Mouse (Mus musculus) cerebellum, postnatal 14 days (tissue): Measurements from ENCODE around the gene Tnni1.

Experiments
- DNase-seq, 2 experiments: peaks; one replicate each; pipeline ENCODE4 v3.0.0; 2021; ENCODE audit warnings: mixed read lengths in 2 of 2

Tnni1 gene

DNA sequence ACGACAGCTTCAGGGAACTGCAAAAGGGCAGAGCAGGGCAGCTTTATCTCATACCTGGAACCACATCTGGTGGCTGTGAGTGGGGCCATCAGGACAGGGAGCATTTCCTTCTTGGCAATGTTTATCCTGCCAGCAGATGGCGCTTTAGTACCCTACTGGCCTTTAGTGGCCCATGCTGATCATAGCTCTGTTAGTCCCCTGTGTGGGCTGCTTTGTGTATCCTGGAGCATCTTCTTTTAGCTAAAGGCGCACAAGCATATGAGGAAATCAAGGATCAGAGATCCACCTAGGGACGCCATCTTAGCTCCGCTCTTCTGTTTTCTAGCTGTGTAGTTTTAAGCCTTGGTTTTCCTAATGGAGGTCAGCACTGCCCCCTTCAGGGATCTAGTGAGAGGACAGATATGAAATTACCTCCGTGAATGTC lies 67.9 kb downstream of the Tnni1 start:
- peak; percentile 15 to 60 for DNase-seq

DNA sequence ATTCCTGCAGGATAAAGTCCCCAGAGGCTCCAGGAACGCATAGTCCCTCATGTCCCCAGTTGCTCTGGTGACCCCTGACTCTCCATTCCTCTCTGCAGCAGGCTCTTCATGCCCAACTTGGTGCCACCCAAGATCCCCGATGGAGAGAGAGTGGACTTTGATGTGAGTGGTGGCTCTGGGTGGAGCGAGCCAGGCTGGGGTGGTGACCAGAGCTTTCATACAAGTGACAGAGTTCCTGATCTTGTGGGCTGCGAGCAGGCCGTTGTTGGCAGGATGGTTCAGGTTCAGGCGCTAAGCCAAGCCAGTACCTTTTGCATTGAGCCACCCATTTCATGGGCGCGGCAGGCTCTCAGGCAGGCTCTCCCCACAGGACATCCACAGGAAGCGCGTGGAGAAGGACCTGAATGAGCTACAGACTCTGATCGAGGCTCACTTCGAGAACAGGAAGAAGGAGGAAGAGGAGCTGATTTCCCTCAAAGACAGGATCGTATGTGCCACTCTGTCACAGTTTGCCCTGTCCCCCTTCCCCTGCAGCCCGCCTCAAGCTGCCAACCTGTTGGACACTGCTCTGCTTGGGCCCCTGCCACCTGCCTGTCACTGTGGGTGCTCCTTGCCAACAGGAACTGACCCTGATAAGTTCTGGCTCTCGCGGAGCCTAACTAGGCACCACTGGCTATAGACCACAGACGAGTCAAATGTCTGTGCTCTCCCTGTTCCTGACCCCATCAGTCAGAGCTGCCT lies 68.5 kb downstream of the Tnni1 start:
- DNase-seq: peak; percentile 10 to 37

DNA sequence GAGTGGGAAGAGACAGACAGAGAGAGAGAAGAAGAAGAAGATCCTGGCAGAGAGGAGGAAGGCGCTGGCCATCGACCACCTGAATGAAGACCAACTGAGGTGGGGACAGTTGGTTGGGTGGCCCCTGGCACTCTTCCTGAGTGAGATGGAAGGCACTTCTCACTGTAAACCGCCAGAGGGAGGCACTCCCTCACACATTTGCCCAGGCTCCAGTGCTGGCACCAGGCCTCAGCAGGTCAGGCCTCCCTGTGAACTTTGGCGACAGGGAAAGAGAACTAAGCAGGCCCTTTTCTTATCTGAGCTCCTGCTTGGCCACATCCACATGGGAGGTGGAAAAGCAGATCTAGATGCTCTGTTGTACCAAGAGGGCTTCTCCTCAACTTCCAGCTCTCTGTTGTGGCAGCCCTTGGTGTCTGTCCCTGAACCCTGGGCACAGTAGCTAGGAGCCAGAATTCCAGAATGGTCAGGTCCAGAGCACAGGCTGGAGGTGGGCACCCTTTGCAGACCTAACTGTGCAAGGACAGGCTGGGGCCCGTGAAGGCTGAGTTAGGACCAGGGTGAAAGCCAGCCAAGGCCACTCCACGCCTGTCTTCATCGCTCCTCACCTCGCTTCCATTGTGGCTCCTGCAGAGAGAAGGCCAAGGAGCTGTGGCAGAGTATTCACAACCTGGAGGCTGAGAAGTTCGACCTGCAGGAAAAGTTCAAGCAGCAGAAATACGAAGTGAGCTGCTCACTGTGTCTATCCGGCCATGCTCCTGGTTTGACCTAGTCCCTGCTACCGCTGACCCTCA lies 71.7 kb downstream of the Tnni1 start:
- peak; percentile 30 to 54 for DNase-seq

DNA sequence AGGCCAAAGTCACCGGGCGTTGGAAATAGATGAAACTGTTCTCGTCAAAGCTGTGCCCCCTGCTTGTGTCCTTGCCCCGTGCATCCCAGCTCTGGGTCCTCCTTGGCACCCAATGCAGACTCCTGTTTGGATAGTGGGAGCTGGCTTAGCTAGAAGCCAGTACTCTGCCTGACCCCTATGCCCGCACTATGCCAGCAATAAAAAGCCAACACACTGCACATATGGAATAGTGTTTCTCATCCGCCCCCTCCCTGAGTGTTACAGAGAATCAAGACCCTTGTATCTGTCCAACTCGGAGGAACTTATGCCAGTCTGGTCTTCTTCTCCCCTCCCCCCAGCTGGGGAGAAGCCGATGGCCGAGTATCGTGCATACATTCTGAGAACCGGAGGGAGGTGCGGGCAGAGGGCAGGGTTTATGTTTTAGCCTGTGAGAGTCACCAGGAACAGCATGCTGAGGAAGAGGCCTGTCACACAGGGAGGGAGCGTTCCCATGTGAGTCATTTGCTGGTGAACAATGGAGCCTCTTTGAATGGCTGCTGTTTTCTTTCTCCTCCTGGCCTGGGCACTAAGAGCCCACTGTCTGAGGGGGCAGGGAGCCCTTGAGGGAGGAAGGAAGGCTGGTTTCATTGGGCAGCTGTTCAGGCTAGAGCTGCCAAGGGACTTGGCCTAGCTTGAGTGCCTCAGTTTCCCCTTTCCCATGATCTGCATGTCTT lies 73.0 kb downstream of the Tnni1 start:
- no peak for DNase-seq

DNA sequence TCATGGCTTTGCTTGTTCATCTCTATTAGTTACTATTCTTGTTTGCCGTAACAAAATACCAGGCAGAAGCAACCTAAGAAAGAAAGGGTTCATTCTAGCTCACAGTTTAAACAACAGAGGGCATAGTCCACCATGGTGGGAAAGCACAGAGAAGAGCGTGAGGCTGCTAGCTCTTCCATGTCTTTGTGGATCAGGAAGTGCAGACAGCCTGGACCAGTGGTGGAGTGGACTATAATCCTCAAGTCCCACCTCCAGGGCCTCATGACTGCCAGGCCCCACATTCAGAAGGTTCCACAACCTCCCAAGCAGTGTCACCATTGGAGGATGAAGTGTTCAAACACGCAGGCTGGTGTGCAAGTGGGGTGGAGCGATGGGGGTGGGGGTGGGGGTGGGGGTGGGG lies 74.0 kb downstream of the Tnni1 start:
- DNase-seq: no peak

DNA sequence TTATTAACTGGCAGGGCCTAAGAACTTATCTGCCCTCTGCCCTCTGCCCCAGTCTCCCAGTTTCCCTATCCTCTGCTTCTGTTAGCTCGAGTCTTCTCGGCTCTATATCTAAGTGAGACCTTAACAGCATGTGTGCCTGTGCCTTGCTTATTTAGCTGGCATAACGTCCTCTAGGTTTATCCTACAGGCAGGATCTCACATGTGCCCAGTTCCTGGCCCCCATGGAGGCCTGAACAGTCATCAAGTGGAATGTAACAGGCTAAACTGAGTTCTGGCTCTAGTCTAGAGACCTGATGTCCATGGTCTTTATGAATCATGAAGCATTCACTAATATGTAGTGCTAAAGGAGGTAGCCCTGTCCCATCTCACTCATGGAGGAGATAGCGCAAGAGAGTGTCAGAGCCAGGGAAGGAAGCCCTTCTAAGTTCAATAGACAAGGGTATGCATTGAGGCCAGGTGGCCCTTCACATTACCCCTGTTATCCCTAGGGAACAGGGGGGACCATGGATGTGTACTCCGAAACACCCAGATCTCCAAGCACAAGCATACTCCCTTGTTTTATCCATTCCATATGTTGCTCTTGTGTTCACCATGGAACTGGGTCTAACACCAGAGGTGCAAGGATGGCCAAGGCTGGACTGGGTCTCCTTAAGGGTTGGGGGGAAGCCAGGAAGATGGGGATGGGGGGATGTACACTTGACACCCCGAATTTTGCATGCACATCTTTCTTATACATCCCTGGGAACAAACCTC lies 75.5 kb downstream of the Tnni1 start:
- DNase-seq: no peak

DNA sequence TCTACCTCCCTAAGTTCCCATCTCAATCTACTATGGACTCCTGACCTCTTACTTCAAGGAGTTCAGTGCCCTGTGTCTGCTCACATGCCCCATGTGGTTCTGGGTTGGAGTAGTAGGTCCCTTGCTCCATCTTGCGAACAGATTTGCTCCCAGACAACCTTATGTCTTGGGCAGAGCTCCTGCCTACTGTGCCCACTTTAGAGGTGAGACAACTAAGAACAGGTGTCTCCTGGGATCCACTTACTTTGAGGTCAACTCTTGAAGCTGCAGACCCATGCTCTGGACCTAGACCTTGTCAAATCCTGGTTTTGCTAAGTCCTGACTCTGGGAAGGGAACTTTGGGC lies 76.1 kb downstream of the Tnni1 start:
- DNase-seq: no peak

DNA sequence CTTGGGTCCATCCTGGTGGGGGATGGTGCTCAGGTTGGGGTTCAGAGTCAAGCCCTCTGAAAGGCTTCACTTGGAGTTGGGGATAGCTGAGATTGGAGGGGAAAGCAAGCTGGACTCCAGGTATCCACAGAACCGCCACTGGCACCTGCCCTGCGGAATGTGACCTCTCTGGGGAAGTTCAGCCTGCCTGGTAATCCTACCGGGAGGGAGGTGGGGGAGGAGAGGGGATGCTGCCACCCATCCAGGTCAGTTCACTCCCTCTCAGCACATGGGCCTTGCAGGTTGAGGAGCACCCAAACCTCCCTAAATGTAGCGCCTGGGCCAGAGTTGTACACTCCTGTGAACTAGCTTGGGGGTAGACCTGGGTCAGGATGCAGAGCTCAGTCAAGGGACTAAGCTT lies 76.8 kb downstream of the Tnni1 start:
- no peak for DNase-seq

DNA sequence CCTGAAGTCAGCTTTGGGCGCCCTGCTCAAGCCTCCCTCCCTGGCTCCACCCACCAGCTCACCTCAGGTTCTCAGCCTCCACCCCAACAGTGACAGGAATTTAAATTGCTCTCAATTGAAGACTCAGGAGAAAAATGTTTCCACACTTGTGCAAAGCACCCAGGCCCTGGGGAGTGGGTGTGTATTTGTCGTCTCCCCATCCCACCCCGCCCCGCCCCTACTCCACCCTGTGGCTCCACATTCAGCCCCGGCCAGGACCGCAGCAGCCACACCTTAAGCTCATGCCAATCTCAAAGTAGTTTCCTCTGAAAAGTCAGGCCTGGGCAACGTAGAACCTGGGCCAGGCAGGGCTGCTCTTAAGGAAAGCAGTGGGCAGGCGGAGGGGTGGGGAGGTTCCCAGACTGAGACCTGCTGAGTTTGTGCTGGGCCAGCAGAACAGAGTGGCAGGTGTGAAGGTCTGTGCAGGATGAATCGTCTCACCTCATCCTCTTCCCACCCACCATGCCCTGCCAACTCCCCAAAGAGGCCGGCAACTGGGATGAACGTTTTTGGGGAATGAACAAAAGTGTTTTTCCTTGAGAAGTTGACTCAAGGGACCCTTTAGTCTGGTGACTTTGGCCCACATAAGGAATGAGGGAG lies 78.0 kb downstream of the Tnni1 start:
- DNase-seq: no peak

DNA sequence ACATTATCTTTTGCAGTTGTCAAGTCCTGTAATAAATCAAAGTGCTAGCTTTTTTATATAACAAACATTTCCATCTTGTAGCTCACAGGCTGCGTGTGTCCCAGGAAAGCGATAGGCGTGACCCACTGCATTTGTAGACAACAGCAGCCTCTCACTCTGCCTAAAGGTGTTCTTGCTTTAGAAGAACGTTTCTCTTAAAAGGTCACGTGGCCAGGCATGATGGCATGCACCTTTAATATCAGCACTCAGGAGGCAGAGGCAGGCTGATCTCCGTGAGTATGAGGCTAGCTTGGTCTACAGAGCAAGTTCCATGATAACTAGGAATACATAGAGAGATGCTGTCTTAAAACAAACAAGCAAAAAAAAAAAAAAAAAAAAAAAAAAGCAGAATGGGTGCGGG lies 79.3 kb downstream of the Tnni1 start:
- DNase-seq: no peak
